18 mouse cellular contexts compared by ENCODE assay signal in genomic region chr2:73132897-73133296, GRCm38 (mm10).
"Had no signal": no experiment of that assay in that cellular context is flagged by ENCODE, and none has a peak within 500 bp of the region (broad histone marks: within the 10 kb centered on the region; RNA-seq: fewer than 3 reads in every experiment).

No protein-coding gene starts in this region.

- H3K27ac ChIP-seq: limb, embryonic 13.5 days; neural tube, embryonic 12.5 days; stomach, embryonic 15.5 days had no signal

- H3K27me3 ChIP-seq: limb, embryonic 13.5 days; megakaryocyte, embryonic 14.5 days; neural tube, embryonic 12.5 days; stomach, embryonic 15.5 days had no signal

- DNase-seq: kidney, adult 2 months; kidney, postnatal 36 days; layer of hippocampus, adult 9-11 months; layer of hippocampus, postnatal 36 days; left cerebral cortex, postnatal 4 days; lung, adult 18-20 months; lung, postnatal 36 days; midbrain, embryonic 14.5 days; right cerebral cortex, postnatal 4 days; spleen, adult 18-20 months; thymus, adult 2 months; thymus, postnatal 25 days had no signal

- H3K4me3 ChIP-seq: limb, embryonic 13.5 days; megakaryocyte, embryonic 14.5 days; myocyte; neural tube, embryonic 12.5 days; stomach, embryonic 15.5 days had no signal

- ATAC-seq: intestine, embryonic 16.5 days had no signal

- H3K9ac ChIP-seq: limb, embryonic 13.5 days; neural tube, embryonic 12.5 days; stomach, embryonic 15.5 days had no signal

- H3K36me3 ChIP-seq: neural tube, embryonic 12.5 days; stomach, embryonic 15.5 days had no signal

- H3K9me3 ChIP-seq: limb, embryonic 13.5 days; megakaryocyte, embryonic 14.5 days; neural tube, embryonic 12.5 days; stomach, embryonic 15.5 days had no signal

- H3K4me1 ChIP-seq: limb, embryonic 13.5 days; megakaryocyte, embryonic 14.5 days; neural tube, embryonic 12.5 days; stomach, embryonic 15.5 days had no signal

- H3K4me2 ChIP-seq: limb, embryonic 13.5 days; neural tube, embryonic 12.5 days; stomach, embryonic 15.5 days had no signal
